Mouse (Mus musculus): ENCODE measurements around the gene Ncoa7. TPM values are rescaled to one million over a fixed set of nuclear protein-coding genes. Genes with fewer than 3 reads are reported as not detected.
A peak's percentile ranks its signal among the peaks of the same experiment; 100 is the strongest.
"Not testable (repeated sequence)": the region's sequence is repeated elsewhere in the genome, so short reads cannot be mapped to it uniquely, and the experiment has no call there.

Gene Ncoa7
- polyA plus RNA-seq, 1 experiment = 3.8 TPM

GRCm38 (mm10) chr10:30674825-30675224, 128.3 kb downstream of the Ncoa7 start:
- no peak for DNase-seq (ENCODE audit: low read depth)

GRCm38 (mm10) chr10:30666580-30666979, 136.5 kb downstream of the Ncoa7 start:
- DNase-seq (ENCODE audit: low read depth) = no peak

GRCm38 (mm10) chr10:30660564-30661328, 142.4 kb downstream of the Ncoa7 start:
- no peak for DNase-seq (ENCODE audit: low read depth)

GRCm38 (mm10) chr10:30655655-30656054, 147.5 kb downstream of the Ncoa7 start:
- DNase-seq (ENCODE audit: low read depth) = no peak

- DNase-seq (ENCODE audit: low read depth) = no peak
Measured at GRCm38 (mm10) chr10:30647681-30648080, 155.4 kb downstream of the Ncoa7 start.

GRCm38 (mm10) chr10:30638216-30638615, 164.9 kb downstream of the Ncoa7 start:
- no peak for DNase-seq (ENCODE audit: low read depth)

- DNase-seq (ENCODE audit: low read depth) = not testable (repeated sequence)
Measured at GRCm38 (mm10) chr10:30636474-30637154, 166.5 kb downstream of the Ncoa7 start.

GRCm38 (mm10) chr10:30632718-30633117, 170.4 kb downstream of the Ncoa7 start:
- no peak for DNase-seq (ENCODE audit: low read depth)

GRCm38 (mm10) chr10:30629977-30630376, 173.1 kb downstream of the Ncoa7 start:
- DNase-seq (ENCODE audit: low read depth) = no peak

GRCm38 (mm10) chr10:30629513-30629912, 173.6 kb downstream of the Ncoa7 start, which contains the start of gene Hint3:
Hint3 (minus strand) TSS chr10:30629632.
- DNase-seq (ENCODE audit: low read depth) = no peak

GRCm38 (mm10) chr10:30628444-30628843, 174.7 kb downstream of the Ncoa7 start:
- not testable (repeated sequence) for DNase-seq (ENCODE audit: low read depth)

GRCm38 (mm10) chr10:30627548-30627947, 175.6 kb downstream of the Ncoa7 start:
- no peak for DNase-seq (ENCODE audit: low read depth)

- DNase-seq (ENCODE audit: low read depth) = no peak
Measured at GRCm38 (mm10) chr10:30624161-30625019, 178.7 kb downstream of the Ncoa7 start.

GRCm38 (mm10) chr10:30622928-30623327, 180.2 kb downstream of the Ncoa7 start:
- DNase-seq (ENCODE audit: low read depth) = no peak

GRCm38 (mm10) chr10:30618918-30619210, 184.3 kb downstream of the Ncoa7 start:
- no peak for DNase-seq (ENCODE audit: low read depth)

- peak; percentile 68 for DNase-seq (ENCODE audit: low read depth)
Measured at GRCm38 (mm10) chr10:30618091-30618917, 184.8 kb downstream of the Ncoa7 start.

- no peak for DNase-seq (ENCODE audit: low read depth)
Measured at GRCm38 (mm10) chr10:30613039-30613438, 190.1 kb downstream of the Ncoa7 start.

GRCm38 (mm10) chr10:30609614-30610013, 193.5 kb downstream of the Ncoa7 start:
- DNase-seq (ENCODE audit: low read depth) = no peak

GRCm38 (mm10) chr10:30608109-30608508, 195.0 kb downstream of the Ncoa7 start:
- no peak for DNase-seq (ENCODE audit: low read depth)

- peak; percentile 27 for DNase-seq (ENCODE audit: low read depth)
Measured at GRCm38 (mm10) chr10:30600542-30600966, 202.6 kb downstream of the Ncoa7 start, which contains the start of gene Trmt11. Trmt11 (minus strand) TSS chr10:30600749.

- no peak for DNase-seq (ENCODE audit: low read depth)
Measured at GRCm38 (mm10) chr10:30600094-30600534, 203.0 kb downstream of the Ncoa7 start.
